Mouse (Mus musculus) stomach, embryonic 15.5 days (tissue): Measurements from ENCODE around the gene Pcdh7. TPM values are rescaled to one million over a fixed set of nuclear protein-coding genes. Genes with fewer than 3 reads are reported as not detected.
A peak's percentile ranks its signal among the peaks of the same experiment; 100 is the strongest.

Experiments
- ATAC-seq: fragments of 200-750 bp; cut with Nextera tagmentation; 2 replicates; pipeline ENCODE4 v1.8.0; 2017; ENCODE audit warnings: low read depth, moderate number of reproducible peaks, moderate TSS enrichment; ENCODE audit not compliant: insufficient read depth, low FRiP score
- H3K27ac ChIP-seq: fragments of 300-500 bp; sonication (generic); 2 replicates; pipeline ENCODE4 v1.5.1; 2015; ENCODE audit warnings: mild to moderate bottlenecking, inconsistent platforms
- H3K27me3 ChIP-seq: fragments of 300-500 bp; sonication (generic); replicated peaks from 2 replicates; pipeline ENCODE4 v1.6.1; 2015; ENCODE audit warnings: inconsistent platforms
- H3K36me3 ChIP-seq: fragments of 300-500 bp; sonication (generic); 2 replicates; pipeline ENCODE4 v1.6.1; 2015; ENCODE audit warnings: inconsistent platforms
- H3K4me1 ChIP-seq: fragments of 300-500 bp; sonication (generic); 2 replicates; pipeline ENCODE4 v1.6.1; 2015; ENCODE audit warnings: inconsistent platforms
- H3K4me2 ChIP-seq: fragments of 300-500 bp; sonication (generic); 2 replicates; pipeline ENCODE4 v1.6.1; 2015; ENCODE audit warnings: mild to moderate bottlenecking, inconsistent platforms
- H3K4me3 ChIP-seq: fragments of 300-500 bp; sonication (generic); replicated peaks from 2 replicates; pipeline ENCODE4 v1.5.1; 2015; ENCODE audit warnings: inconsistent platforms
- H3K9ac ChIP-seq: fragments of 300-500 bp; sonication (generic); 2 replicates; pipeline ENCODE4 v1.6.1; 2015; ENCODE audit warnings: inconsistent platforms
- H3K9me3 ChIP-seq: fragments of 300-500 bp; sonication (generic); 2 replicates; pipeline ENCODE4 v1.6.1; 2016; ENCODE audit warnings: inconsistent platforms
- WGBS: fragments of 180-500 bp; shearing (Covaris S2); methylation state at CpG from one replicate; pipeline ENCODE4 v1.1.7; 2015; 5-methylcytosine and 5-hydroxymethylcytosine counted together
- polyA plus RNA-seq: library from polyadenylated mRNA; unstranded; fragments of >200 nt; fragmentation: Nextera tagmentation; extraction: Ambion mirVana; gene quantifications from 2 replicates; pipeline ENCODE4 v1.2.1, GENCODE M21; 2015

Pcdh7 gene
- polyA plus RNA-seq, 1 experiment from 2014 or later = 10.0 TPM

DNA sequence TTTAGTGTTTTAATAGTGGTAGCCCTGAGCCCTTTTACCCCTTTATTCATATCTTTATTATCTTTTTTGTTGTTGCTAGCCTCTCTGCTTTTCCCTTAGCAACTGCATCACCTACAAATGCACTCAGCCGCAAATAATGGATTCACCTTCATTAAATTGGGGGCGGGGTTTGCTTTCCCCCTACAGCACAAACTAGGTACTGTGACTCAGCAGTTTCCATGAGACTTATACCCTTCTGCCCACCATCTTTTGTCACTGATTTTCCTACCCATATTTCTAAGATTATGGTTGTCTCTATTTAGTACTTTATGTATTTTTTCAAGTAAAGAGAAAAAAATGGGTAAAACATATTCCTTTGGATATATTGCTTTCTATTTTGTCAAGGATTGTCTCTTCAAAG lies 56.7 kb downstream of the Pcdh7 start:
- WGBS = 84% methylated on average over 2 of the region's 2 CpGs
- Histone ChIP-seq H3K27me3 (no peaks in the 10 kb centered on the region), H3K9me3 (no peaks in the 10 kb centered on the region), H3K4me1 (no peaks in the 10 kb centered on the region), H3K27ac (no peak overlapping the region), H3K36me3 (no peaks in the 10 kb centered on the region), H3K4me2 (no peak overlapping the region), H3K4me3 (no peak overlapping the region), H3K9ac (no peak overlapping the region)
- ATAC-seq = no peak

DNA sequence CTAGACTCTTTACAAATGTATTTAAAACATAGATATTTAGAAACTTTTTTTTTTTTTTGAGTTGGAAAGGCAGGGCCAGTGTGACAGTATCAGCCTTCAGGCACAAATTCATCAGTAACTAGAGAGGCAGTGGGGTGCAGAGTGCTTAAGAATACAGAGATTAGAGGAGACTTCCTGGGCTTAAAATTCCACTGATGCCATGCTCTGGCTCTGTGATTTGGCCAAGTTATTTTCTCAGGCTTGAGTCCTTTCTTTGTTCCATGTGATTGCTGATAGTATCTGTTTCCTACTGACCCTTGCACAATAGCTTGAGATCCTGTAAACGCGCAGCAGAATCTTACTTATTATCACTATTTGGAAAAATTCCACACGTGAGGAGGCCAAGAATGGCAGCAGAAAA lies 60.3 kb downstream of the Pcdh7 start:
- 43% methylated on average over 3 of the region's 3 CpGs for WGBS
- Histone ChIP-seq H3K36me3 (no peaks in the 10 kb centered on the region), H3K4me3 (no peak overlapping the region), H3K4me2 (no peak overlapping the region), H3K9ac (no peak overlapping the region), H3K27ac (no peak overlapping the region), H3K4me1 (no peaks in the 10 kb centered on the region), H3K27me3 (no peaks in the 10 kb centered on the region), H3K9me3 (no peaks in the 10 kb centered on the region)
- no peak for ATAC-seq

DNA sequence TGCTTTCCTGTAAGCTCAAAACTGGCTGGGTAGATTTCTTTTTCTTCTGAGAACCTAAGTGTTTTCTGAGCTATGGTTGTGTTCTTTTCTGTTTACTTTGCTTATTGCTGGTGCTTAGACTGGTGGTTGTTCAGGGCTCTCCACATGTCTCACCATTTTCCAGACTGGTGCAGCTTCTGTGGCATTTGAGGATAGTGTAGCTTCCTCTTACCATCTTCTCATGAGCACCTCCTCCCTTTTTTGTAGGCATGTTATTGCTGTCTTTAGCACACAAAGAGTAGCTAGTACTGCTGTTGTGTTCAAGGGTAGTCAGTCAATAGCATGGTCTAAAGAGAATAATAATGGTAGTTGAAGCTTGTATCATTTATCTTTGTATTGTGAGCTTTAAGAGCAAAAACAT lies 62.2 kb downstream of the Pcdh7 start:
- no peak overlapping the region for H3K9ac ChIP-seq
- H3K4me1 ChIP-seq = no peaks in the 10 kb centered on the region
- no peaks in the 10 kb centered on the region for H3K9me3 ChIP-seq
- no peaks in the 10 kb centered on the region for H3K27me3 ChIP-seq
- H3K4me2 ChIP-seq = no peak overlapping the region
- H3K36me3 ChIP-seq = no peaks in the 10 kb centered on the region
- H3K4me3 ChIP-seq = no peak overlapping the region
- no peak for ATAC-seq
- no peak overlapping the region for H3K27ac ChIP-seq

DNA sequence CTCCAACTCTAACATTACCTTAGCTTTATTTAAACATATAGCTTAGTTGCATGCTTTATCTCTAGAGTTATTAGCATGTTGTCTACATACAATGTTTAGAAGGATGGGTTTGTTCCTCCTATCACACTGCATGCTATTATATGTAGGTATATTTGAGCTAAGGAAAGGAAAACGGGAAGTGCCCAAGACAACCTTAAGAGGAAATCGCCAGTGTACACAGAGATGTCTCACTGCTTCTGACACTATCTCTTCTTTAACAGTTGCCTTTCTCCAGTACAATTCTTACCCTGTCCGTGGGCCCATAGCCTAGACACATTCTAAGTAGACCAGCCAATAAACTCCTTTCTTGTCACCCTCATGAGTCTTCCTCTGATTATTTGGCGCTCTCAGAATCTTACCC lies 62.8 kb downstream of the Pcdh7 start:
- Histone ChIP-seq H3K4me1 (no peaks in the 10 kb centered on the region), H3K27me3 (no peaks in the 10 kb centered on the region), H3K36me3 (no peaks in the 10 kb centered on the region), H3K9ac (no peak overlapping the region), H3K9me3 (no peaks in the 10 kb centered on the region), H3K4me2 (no peak overlapping the region), H3K27ac (no peak overlapping the region), H3K4me3 (no peak overlapping the region)
- WGBS = 85% methylated on average over 4 of the region's 4 CpGs
- ATAC-seq = no peak

DNA sequence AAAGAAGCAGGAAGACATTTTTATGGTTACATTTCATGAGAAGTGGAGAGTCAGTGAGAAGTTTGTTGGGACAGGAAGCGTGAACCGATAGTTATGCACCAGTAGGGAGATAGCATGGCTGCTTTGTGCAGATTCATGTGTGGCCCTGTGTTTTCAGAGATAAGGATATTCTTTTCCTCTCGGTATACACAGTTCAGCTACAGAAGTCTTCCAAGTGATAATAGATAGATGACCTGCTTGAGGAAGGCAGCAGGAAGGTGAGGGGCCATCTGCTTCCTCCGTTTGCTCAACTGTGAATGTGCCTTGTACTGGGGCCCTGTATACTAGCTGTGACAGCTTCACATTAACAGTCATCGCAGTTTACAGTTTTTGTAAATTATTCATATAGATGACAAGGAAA lies 64.2 kb downstream of the Pcdh7 start:
- WGBS = 46% methylated on average over 5 of the region's 5 CpGs
- no peak overlapping the region for H3K9ac ChIP-seq
- H3K9me3 ChIP-seq = no peaks in the 10 kb centered on the region
- no peak overlapping the region for H3K4me2 ChIP-seq
- H3K36me3 ChIP-seq = no peaks in the 10 kb centered on the region
- ATAC-seq = peak; percentile 94
- no peaks in the 10 kb centered on the region for H3K27me3 ChIP-seq
- H3K27ac ChIP-seq = no peak overlapping the region
- H3K4me1 ChIP-seq = no peaks in the 10 kb centered on the region
- H3K4me3 ChIP-seq = no peak overlapping the region

DNA sequence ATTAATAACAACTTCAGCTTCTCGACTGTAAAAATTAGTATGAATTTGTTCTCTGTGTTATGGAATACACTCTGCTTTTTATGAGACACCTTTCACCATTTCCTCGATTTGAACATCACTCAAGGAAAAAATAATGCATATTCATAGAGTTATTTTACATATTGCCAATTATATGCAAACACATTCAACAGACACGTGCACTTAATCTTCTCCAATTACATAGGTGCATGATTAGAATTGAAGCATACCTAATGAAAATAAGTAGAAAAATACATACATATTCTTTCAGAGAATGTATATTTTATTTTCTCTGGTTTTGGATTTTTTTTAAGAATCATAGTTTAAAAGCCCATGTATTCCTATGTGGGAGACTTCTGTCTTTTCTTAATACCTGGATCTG lies 64.8 kb downstream of the Pcdh7 start:
- Histone ChIP-seq H3K4me3 (no peak overlapping the region), H3K4me2 (no peak overlapping the region), H3K4me1 (no peaks in the 10 kb centered on the region), H3K9ac (no peak overlapping the region), H3K9me3 (no peaks in the 10 kb centered on the region), H3K36me3 (no peaks in the 10 kb centered on the region), H3K27ac (no peak overlapping the region), H3K27me3 (no peaks in the 10 kb centered on the region)
- no peak for ATAC-seq
- 73% methylated on average over 3 of the region's 3 CpGs for WGBS

DNA sequence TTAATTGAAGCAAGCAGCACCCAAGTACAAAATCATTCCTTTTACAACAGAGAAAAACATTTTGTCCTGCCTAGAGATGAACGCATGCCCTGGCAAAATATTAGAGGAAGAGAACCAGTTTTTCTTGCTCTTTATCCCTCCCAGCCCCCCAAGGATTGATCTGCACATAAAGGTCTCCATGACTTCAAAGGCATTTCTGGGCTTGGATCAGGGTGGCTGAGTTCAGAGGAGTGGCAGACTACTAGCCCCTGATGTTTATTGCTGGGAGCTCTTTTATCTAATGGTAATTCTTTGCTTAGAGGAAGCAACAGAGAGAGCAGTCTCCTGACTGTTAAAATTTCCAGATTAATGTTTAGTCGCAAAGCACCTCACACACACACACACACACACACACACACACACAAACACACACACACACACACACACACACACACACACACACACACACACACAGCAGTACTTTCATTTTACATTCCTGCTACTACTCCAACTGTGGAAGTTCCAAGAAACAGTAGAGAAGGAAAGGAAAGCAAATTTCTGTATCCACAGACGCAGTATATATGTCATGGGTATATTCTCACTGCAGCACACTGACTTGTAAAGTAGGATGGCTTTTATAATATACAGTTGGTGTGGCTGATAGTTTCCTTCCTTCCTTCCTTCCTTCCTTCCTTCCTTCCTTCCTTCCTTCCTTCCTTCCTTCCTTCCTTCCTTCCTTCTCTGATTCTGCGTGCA lies 71.2 kb downstream of the Pcdh7 start:
- Histone ChIP-seq H3K4me1 (no peaks in the 10 kb centered on the region), H3K27ac (no peak overlapping the region), H3K4me2 (no peak overlapping the region), H3K4me3 (no peak overlapping the region), H3K9ac (no peak overlapping the region), H3K36me3 (no peaks in the 10 kb centered on the region), H3K9me3 (no peaks in the 10 kb centered on the region), H3K27me3 (no peaks in the 10 kb centered on the region)
- no peak for ATAC-seq
- WGBS = 57% methylated on average over 4 of the region's 4 CpGs

DNA sequence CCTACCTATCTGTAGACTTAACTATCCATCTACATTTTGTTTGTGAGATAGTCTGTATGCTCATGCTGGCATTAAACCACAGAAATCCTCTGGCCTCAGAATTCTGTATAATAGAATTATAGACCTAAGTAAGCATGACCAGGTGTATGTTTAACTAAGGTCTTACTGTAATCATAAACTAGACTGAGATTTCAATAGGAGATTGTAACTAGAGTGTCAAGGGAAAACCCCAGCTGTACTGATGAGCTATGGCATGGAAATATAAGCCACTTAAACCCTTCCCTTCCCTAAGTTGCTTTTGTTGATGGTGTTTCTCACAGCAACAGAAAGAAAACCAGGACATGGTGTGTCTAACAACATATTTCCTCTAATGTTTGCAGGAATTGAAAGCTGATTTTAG lies 78.6 kb downstream of the Pcdh7 start:
- Histone ChIP-seq H3K36me3 (no peaks in the 10 kb centered on the region), H3K9me3 (no peaks in the 10 kb centered on the region), H3K9ac (no peak overlapping the region), H3K4me1 (no peaks in the 10 kb centered on the region), H3K27me3 (no peaks in the 10 kb centered on the region), H3K4me3 (no peak overlapping the region), H3K27ac (no peak overlapping the region), H3K4me2 (no peak overlapping the region)
- ATAC-seq = no peak

DNA sequence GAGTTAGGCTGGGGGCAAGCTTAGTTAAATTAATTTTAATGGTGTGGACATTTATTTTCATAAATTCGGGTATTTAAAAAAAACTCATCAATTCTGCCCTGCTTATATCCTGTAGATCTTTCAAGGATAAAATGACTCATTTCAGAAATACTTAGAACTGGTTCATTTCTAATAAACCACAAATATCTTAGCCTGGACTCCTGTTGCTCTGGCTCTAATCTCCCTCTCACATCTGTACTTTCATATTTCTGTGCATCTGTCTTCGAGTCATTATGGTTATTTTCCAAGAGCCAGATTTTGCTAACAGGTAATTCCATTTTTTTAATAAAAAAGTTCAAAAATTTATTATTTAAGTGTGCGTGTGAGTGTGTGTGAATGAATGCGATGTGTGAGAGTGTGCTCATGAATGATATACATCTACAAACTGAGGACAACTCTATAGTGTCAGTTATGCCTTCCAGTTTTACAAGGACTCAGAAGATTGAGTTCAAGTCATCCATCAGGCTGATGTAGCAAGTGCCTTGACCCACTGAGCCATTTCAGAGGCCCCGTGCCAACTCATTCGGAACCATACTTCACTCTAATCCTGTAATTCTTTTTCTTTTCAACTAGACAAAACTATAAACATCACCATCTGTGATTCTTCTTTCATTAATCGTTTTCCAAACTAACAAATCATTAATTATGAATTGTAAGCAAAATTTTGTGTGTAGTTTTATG lies 80.3 kb downstream of the Pcdh7 start:
- no peaks in the 10 kb centered on the region for H3K36me3 ChIP-seq
- H3K4me1 ChIP-seq = no peaks in the 10 kb centered on the region
- ATAC-seq = no peak
- H3K27me3 ChIP-seq = no peaks in the 10 kb centered on the region
- no peak overlapping the region for H3K4me2 ChIP-seq
- H3K4me3 ChIP-seq = no peak overlapping the region
- H3K9ac ChIP-seq = no peak overlapping the region
- H3K27ac ChIP-seq = no peak overlapping the region
- 64% methylated on average over 7 of the region's 7 CpGs for WGBS
- H3K9me3 ChIP-seq = no peaks in the 10 kb centered on the region

DNA sequence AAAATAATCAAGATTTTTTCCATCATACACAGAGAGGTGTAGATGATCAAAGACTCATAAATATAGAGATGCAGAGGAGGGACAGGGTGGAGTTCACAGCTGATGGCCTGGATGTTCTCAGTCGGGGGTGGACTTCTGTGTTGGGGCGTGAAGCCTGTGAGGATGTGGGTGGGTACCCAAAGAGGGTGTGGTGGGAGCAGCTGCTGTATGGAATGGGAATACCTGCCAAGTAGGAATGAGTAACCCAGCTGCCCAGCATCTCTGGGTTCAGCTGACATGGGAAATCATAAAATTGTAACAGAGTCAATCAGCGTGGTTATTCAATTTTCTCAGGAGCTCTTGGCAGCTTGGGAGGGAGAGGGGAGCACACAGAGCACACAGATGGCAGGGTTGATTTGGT lies 85.3 kb downstream of the Pcdh7 start:
- no peaks in the 10 kb centered on the region for H3K36me3 ChIP-seq
- H3K9me3 ChIP-seq = no peaks in the 10 kb centered on the region
- H3K4me2 ChIP-seq = no peak overlapping the region
- H3K4me1 ChIP-seq = no peaks in the 10 kb centered on the region
- H3K27ac ChIP-seq = no peak overlapping the region
- no peak overlapping the region for H3K9ac ChIP-seq
- ATAC-seq = no peak
- WGBS = 79% methylated on average over 3 of the region's 3 CpGs
- H3K27me3 ChIP-seq = no peaks in the 10 kb centered on the region
- H3K4me3 ChIP-seq = no peak overlapping the region

DNA sequence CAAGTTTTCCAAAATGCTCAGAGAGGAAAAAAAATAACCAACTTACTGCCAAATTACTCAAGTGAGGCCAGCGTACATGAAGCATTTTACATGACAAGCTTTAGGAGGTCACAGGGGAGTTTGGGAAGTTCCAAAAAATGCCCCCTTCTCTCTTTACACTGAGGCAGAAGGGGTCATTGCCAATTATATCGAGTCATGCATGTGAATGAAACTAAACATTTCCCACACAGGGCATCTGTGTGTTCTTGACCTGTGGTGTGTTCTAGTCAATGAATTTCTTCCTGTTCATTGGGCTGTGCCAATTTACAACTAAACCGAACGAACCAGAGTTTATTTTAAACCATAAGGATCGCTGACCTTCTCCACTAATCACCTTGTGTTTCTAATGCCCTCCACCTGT lies 86.1 kb downstream of the Pcdh7 start:
- Histone ChIP-seq H3K4me3 (no peak overlapping the region), H3K27me3 (no peaks in the 10 kb centered on the region), H3K4me2 (no peak overlapping the region), H3K4me1 (no peaks in the 10 kb centered on the region), H3K9me3 (no peaks in the 10 kb centered on the region), H3K36me3 (no peaks in the 10 kb centered on the region), H3K9ac (no peak overlapping the region), H3K27ac (no peak overlapping the region)
- no peak for ATAC-seq
- 73% methylated on average over 5 of the region's 5 CpGs for WGBS

DNA sequence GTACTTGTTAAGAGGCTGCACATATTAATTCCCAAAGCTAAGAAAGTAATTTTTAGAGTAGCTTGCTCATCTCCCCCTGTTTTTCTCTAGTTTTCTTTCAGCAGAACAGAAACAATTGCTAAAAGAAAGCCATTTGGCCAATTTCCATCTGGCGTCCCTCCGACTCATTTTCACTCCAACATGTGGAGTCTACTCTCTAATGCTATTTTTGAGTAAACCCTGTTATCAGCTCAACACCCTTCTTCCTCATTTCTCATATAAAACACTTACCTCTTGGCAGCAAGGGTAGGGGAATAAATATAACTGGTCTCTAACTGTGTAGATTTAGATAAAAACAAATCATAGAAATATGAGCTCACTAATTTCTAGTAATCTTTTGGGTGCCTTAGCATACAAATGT lies 89.6 kb downstream of the Pcdh7 start:
- ATAC-seq = no peak
- no peaks in the 10 kb centered on the region for H3K36me3 ChIP-seq
- no peak overlapping the region for H3K4me2 ChIP-seq
- H3K9me3 ChIP-seq = no peaks in the 10 kb centered on the region
- no peak overlapping the region for H3K27ac ChIP-seq
- H3K4me3 ChIP-seq = no peak overlapping the region
- no peak overlapping the region for H3K9ac ChIP-seq
- no peaks in the 10 kb centered on the region for H3K4me1 ChIP-seq
- 23% methylated on average over 2 of the region's 2 CpGs for WGBS
- H3K27me3 ChIP-seq = no peaks in the 10 kb centered on the region

DNA sequence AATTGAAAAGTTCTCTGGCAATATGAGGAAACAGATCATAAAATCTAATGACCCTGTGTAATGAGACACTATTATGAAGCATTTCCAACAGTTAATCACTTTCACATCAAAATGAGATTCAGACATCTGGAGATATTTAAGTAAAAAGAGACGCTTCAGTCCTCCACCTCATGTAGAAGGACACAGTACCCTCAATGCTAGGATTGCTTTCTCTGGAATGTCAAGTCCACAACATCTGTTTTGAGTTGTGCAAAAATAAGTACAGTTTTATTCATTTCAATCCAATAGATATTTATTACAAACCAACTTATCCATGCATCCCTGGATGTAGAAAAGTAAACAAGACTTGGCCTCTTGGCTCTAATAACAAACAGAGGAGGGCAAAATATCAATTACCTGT lies 92.9 kb downstream of the Pcdh7 start:
- 73% methylated on average over 1 of the region's 1 CpGs for WGBS
- ATAC-seq = no peak
- no peaks in the 10 kb centered on the region for H3K27me3 ChIP-seq
- no peaks in the 10 kb centered on the region for H3K9me3 ChIP-seq
- H3K4me2 ChIP-seq = no peak overlapping the region
- no peak overlapping the region for H3K9ac ChIP-seq
- H3K36me3 ChIP-seq = no peaks in the 10 kb centered on the region
- H3K27ac ChIP-seq = no peak overlapping the region
- H3K4me1 ChIP-seq = no peaks in the 10 kb centered on the region
- H3K4me3 ChIP-seq = no peak overlapping the region
